Mouse (Mus musculus) olfactory bulb, adult 2 months (tissue): ENCODE results near the gene Cacna1d. TPM values are rescaled to one million over a fixed set of nuclear protein-coding genes. Genes with fewer than 3 reads are reported as not detected.
A peak's percentile ranks its signal among the peaks of the same experiment; 100 is the strongest.

Experiments used
- H3K27ac ChIP-seq: fragments of 200-500 bp; 2 replicates; pipeline ENCODE4 v1.5.1; 2012; ENCODE audit warnings: low read depth, low read length; ENCODE audit not compliant: insufficient read depth
- H3K4me1 ChIP-seq: fragments of 200-500 bp; 2 replicates; pipeline ENCODE4 v1.6.1; 2012; ENCODE audit warnings: low read length; ENCODE audit not compliant: control insufficient read depth, insufficient read depth
- H3K4me3 ChIP-seq: fragments of 200-500 bp; 2 replicates; pipeline ENCODE4 v1.5.1; 2012; ENCODE audit warnings: mild to moderate bottlenecking, low read depth, low read length, moderate library complexity; ENCODE audit not compliant: insufficient read depth
- CTCF ChIP-seq: fragments of 200-500 bp; IDR thresholded peaks from 2 replicates; pipeline ENCODE4 v1.5.1; 2012; ENCODE audit warnings: low read depth, mild to moderate bottlenecking, low read length, moderate library complexity; ENCODE audit not compliant: insufficient read depth
- POLR2A ChIP-seq: fragments of 200-500 bp; IDR thresholded peaks from 2 replicates; pipeline ENCODE4 v1.6.1; 2012; ENCODE audit warnings: mild to moderate bottlenecking, low read depth, low read length, moderate library complexity; ENCODE audit not compliant: insufficient read depth
- WGBS: fragments of 180-500 bp; shearing (Covaris S2); methylation state at CpG from one replicate; pipeline ENCODE4 v1.1.7; 2018; 5-methylcytosine and 5-hydroxymethylcytosine counted together
- polyA plus RNA-seq: library from polyadenylated mRNA; stranded (reverse); fragments of >200 nt; gene quantifications from 2 replicates; pipeline ENCODE4 v1.2.4, GENCODE M21; 2012; ENCODE audit warnings: low replicate concordance; ENCODE audit not compliant: missing spikeins, insufficient read depth, insufficient read length

The Cacna1d gene
- polyA plus RNA-seq, 1 experiment, result 140 TPM

GRCm38 (mm10) chr14:30474416-30474815 lies 16.8 kb downstream of the Cacna1d start:
- WGBS, result 89% methylated on average over 6 of the region's 6 CpGs

DNA sequence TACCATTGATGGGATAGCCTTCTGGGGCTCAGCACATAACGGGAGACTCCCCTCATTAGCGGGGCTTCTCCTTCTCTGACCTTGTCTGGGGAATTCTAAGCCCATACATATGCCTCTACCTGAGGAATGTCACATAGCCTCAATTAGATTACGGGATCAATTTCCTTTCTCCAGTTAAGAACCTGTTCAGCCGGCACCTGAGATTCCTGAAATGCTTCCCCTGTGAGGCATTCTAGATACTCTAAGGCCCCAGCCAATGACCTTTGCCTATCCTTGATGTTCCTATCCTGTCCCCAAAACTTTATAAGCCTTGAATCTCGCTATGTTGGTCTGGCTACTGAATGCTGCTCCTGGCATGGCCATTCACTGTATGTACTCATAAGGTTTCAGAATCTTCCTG lies 17.6 kb downstream of the Cacna1d start:
- TF ChIP-seq POLR2A (no peak), CTCF (no peak)
- H3K27ac ChIP-seq, result no peak overlapping the region
- 68% methylated on average over 5 of the region's 5 CpGs for WGBS
- no peak overlapping the region for H3K4me3 ChIP-seq
- no peaks in the 10 kb centered on the region for H3K4me1 ChIP-seq

More at GRCm38 (mm10) chr14:30474416-30474815, 16.8 kb downstream of the Cacna1d start:
- Histone ChIP-seq H3K4me3 (no peak overlapping the region), H3K4me1 (no peaks in the 10 kb centered on the region), H3K27ac (no peak overlapping the region)
- no peak for TF ChIP-seq CTCF
- TF ChIP-seq POLR2A, result no peak

DNA sequence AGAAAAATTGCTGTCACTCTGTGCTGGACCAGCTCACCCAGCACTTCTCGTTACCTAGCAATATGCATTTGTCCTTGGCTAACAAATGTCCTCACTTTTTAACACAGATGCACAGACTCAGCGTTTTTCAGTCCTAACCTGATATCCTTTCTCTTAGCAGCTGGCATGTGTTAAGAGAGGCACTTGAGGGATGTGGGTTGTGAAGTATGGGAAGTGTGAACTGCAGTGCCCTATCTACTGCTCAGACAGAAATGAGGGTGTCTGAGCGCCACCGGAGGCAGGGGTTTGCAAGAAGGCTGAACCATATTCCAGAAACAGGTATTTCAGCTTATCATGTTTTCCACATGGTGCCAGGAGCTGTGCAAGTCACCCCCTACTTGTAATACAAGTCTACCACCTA lies 27.9 kb downstream of the Cacna1d start:
- TF ChIP-seq CTCF, result no peak
- TF ChIP-seq POLR2A, result no peak
- H3K27ac ChIP-seq, result no peak overlapping the region
- peaks cover 6% of the 10 kb centered on the region for H3K4me1 ChIP-seq
- 74% methylated on average over 4 of the region's 4 CpGs for WGBS
- H3K4me3 ChIP-seq, result no peak overlapping the region

DNA sequence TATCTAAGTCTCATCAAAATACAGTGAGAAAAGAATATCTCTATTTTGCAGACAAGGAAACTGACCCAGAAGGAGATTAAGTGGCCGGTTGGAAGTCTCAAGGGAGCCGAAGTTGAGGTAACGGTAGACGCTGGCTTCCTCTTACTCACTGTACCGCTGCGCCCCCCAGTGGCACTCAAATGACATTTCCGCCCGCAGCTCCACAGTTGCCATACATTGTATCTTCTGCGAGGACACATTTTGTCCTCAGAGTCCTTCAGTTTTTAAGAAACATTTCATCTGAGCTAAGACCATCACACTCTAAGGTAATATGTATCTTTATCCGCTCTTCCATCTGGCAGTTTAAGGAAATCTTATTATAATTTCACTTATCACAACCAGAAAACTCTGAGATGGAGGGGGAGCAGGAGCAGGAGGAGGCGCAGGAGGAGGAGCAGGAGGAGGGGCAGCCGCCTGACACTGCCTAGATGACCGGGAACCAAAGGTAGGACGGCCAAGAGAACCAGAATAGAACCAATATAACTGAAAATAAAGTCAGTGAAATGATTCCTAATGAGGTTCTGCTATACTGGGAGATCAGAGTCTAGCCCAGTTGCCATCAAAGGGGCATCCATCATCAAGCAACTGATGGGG lies 31.2 kb downstream of the Cacna1d start:
- 6% methylated on average over 14 of the region's 14 CpGs for WGBS
- Histone ChIP-seq H3K4me1 (peaks cover 21% of the 10 kb centered on the region), H3K4me3 (no peak overlapping the region), H3K27ac (no peak overlapping the region)
- no peak for TF ChIP-seq POLR2A
- TF ChIP-seq CTCF, result peak; percentile 88

GRCm38 (mm10) chr14:30458820-30459219 lies 32.4 kb downstream of the Cacna1d start:
- H3K4me1 ChIP-seq, result peaks cover 21% of the 10 kb centered on the region
- H3K27ac ChIP-seq, result no peak overlapping the region
- 70% methylated on average over 3 of the region's 3 CpGs for WGBS
- H3K4me3 ChIP-seq, result no peak overlapping the region
- TF ChIP-seq CTCF (no peak), POLR2A (no peak)

DNA sequence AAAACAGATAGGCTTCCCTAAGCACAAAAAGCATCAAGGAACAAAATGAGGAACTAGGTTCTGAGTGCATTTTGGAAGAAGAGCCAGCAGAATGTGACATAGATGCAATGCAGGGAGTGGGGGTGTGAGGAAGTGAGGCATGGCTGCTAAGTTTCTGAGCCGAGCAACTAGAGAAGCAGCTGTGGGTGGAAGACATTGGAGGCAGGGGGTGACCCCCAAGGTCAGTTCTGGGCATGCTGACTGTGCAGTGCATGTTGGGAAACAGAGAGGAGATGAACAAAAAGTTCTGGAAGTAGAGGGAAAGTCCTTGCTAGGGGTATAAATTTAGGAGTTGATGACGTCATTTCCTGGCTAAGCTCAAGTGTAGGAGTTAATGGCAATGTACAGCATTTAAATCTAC lies 33.4 kb downstream of the Cacna1d start:
- H3K27ac ChIP-seq, result peak overlapping the region; percentile 54
- peaks cover 21% of the 10 kb centered on the region for H3K4me1 ChIP-seq
- TF ChIP-seq CTCF, result no peak
- no peak for TF ChIP-seq POLR2A
- 28% methylated on average over 2 of the region's 2 CpGs for WGBS
- H3K4me3 ChIP-seq, result no peak overlapping the region

GRCm38 (mm10) chr14:30457436-30457835 lies 33.8 kb downstream of the Cacna1d start:
- TF ChIP-seq CTCF (no peak), POLR2A (no peak)
- 61% methylated on average over 7 of the region's 7 CpGs for WGBS
- H3K27ac ChIP-seq, result peak overlapping the region; percentile 54; the same call in 1 of the 2 replicates
- H3K4me1 ChIP-seq, result peaks cover 21% of the 10 kb centered on the region
- H3K4me3 ChIP-seq, result no peak overlapping the region

GRCm38 (mm10) chr14:30455801-30456595 lies 35.3 kb downstream of the Cacna1d start:
- 0 out of 2 replicates have a peak overlapping the region, but pooled peaks have one; percentile 31 for H3K27ac ChIP-seq
- no peak overlapping the region for H3K4me3 ChIP-seq
- TF ChIP-seq CTCF, result no peak
- no peak for TF ChIP-seq POLR2A
- WGBS, result 23% methylated on average over 12 of the region's 13 CpGs
- peaks cover 21% of the 10 kb centered on the region for H3K4me1 ChIP-seq

GRCm38 (mm10) chr14:30439915-30440314 lies 51.3 kb downstream of the Cacna1d start:
- Histone ChIP-seq H3K27ac (no peak overlapping the region), H3K4me3 (no peak overlapping the region), H3K4me1 (peaks cover 2% of the 10 kb centered on the region; the same call in 1 of the 2 replicates)
- TF ChIP-seq POLR2A (no peak), CTCF (no peak)
- 76% methylated on average over 3 of the region's 3 CpGs for WGBS
